Mouse (Mus musculus) ES-E14 (cell line): ENCODE data around the gene Fpgt. TPM values are rescaled to one million over a fixed set of nuclear protein-coding genes. Genes with fewer than 3 reads are reported as not detected.

Experiments
- DNase-seq: peaks from one replicate; pipeline ENCODE4 v3.0.0-alpha.2; 2013; ENCODE audit warnings: low read depth, low spot score
- H3K27ac ChIP-seq: 2 replicates; pipeline ENCODE4 v1.5.1; 2012; ENCODE audit warnings: low read depth, mild to moderate bottlenecking, low read length, moderate library complexity, mixed read lengths; ENCODE audit not compliant: poor library complexity, insufficient read depth, severe bottlenecking
- H3K36me3 ChIP-seq: 2 replicates; pipeline ENCODE4 v1.6.1; 2012; ENCODE audit warnings: mild to moderate bottlenecking, low read length, moderate library complexity, mixed read lengths; ENCODE audit not compliant: control insufficient read depth, poor library complexity, insufficient read depth, severe bottlenecking
- H3K4me1 ChIP-seq, 2 experiments: fragments of 150-350 bp in 1 of 2; sonication (generic) in 1 of 2; 2 replicates each; pipeline ENCODE4 v1.6.1; 2012; ENCODE audit warnings: low read length in 2 of 2, mild to moderate bottlenecking in 1 of 2, mixed read lengths in 1 of 2; ENCODE audit not compliant: control insufficient read depth in 2 of 2, insufficient read depth in 2 of 2, poor library complexity in 1 of 2
- H3K4me3 ChIP-seq, 2 experiments: fragments of 150-350 bp in 1 of 2; sonication (generic) in 1 of 2; 2 replicates each; pipeline ENCODE4 v1.5.1; 2012; ENCODE audit warnings: low read length in 2 of 2, low read depth in 1 of 2, mild to moderate bottlenecking in 1 of 2, mixed read lengths in 1 of 2; ENCODE audit not compliant: insufficient read depth in 1 of 2, poor library complexity in 1 of 2, severe bottlenecking in 1 of 2
- H3K9ac ChIP-seq: 2 replicates; pipeline ENCODE4 v1.6.1; 2012; ENCODE audit warnings: low read depth, mild to moderate bottlenecking, low read length, mixed read lengths; ENCODE audit not compliant: poor library complexity, insufficient read depth, severe bottlenecking
- H3K9me3 ChIP-seq: fragments of 150-350 bp; sonication (generic); 2 replicates; pipeline ENCODE4 v1.6.1; 2012; ENCODE audit warnings: low read depth, mild to moderate bottlenecking, low read length; ENCODE audit not compliant: control insufficient read depth, insufficient read depth
- CHD2 ChIP-seq: IDR thresholded peaks from 2 replicates; pipeline ENCODE4 v1.6.1; 2014; ENCODE audit warnings: mild to moderate bottlenecking, low read depth, low read length, inconsistent platforms
- HCFC1 ChIP-seq: IDR thresholded peaks from 2 replicates; pipeline ENCODE4 v1.6.1; 2012; ENCODE audit warnings: low read length, inconsistent platforms, borderline replicate concordance; ENCODE audit not compliant: insufficient read depth
- MAFK ChIP-seq: IDR thresholded peaks from 2 replicates; pipeline ENCODE4 v1.6.1; 2014; ENCODE audit warnings: mild to moderate bottlenecking, low read depth, low read length, inconsistent platforms; ENCODE audit not compliant: insufficient read depth
- ZC3H11A ChIP-seq: IDR thresholded peaks from 2 replicates; pipeline ENCODE4 v1.6.1; 2012; ENCODE audit warnings: low read depth, mild to moderate bottlenecking, inconsistent platforms, low read length, borderline replicate concordance
- ZNF384 ChIP-seq: IDR thresholded peaks from 2 replicates; pipeline ENCODE4 v1.6.1; 2012; ENCODE audit warnings: low read depth, low read length, inconsistent platforms
- in situ Hi-C, 2 experiments: fragments of 600-800 bp; cut with MboI; formaldehyde crosslinking; loops; one replicate each; pipeline ENCODE4 v1.15.1; 2025; ENCODE audit warnings: low sequenced_read_pairs in 2 of 2, inconsistent platforms in 1 of 2; ENCODE audit not compliant: unreplicated experiment in 2 of 2
- total RNA-seq: library from RNA; depleted of rRNA; stranded (reverse); fragments of 300-350 nt; gene quantifications from 2 replicates; pipeline ENCODE4 v1.2.3, GENCODE M21; 2012

Fpgt gene
- total RNA-seq, 1 experiment = 13.6 TPM

DNA sequence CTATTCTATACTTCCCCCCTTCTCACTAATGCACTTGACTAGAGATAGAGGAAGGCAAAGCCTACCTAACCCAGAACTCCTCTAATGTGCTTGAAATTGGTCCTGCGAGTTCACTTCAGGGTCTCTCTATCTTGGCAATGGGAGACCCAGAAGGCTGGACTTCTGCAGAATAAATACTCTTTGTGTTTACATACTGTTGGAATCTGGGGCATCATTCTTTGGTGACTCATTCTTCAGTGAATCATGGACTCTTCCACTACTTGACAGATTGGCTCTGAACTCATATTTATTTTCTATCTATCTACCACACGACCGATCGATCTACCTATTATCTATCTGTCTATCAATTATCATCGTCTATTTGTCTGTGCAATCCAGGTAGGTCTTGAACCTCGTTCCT, 1.1 kb downstream of the Fpgt start:
- H3K4me1 ChIP-seq = no peaks in the 10 kb centered on the region
- no peak for DNase-seq
- in situ Hi-C loops = no loop called here
- peak overlapping the region in 1 of 2 experiments; percentile 80; a peak in 2 of 4 replicates for H3K4me3 ChIP-seq
- H3K9me3 ChIP-seq = no peaks in the 10 kb centered on the region
- peaks cover 2% of the 10 kb centered on the region; the same call in 1 of the 2 replicates for H3K36me3 ChIP-seq
- TF ChIP-seq CHD2 = no peak
- no peak for TF ChIP-seq ZC3H11A
- no peak for TF ChIP-seq HCFC1
- no peak for TF ChIP-seq ZNF384
- TF ChIP-seq MAFK = no peak
- H3K27ac ChIP-seq = no peak overlapping the region
- H3K9ac ChIP-seq = no peak overlapping the region

DNA sequence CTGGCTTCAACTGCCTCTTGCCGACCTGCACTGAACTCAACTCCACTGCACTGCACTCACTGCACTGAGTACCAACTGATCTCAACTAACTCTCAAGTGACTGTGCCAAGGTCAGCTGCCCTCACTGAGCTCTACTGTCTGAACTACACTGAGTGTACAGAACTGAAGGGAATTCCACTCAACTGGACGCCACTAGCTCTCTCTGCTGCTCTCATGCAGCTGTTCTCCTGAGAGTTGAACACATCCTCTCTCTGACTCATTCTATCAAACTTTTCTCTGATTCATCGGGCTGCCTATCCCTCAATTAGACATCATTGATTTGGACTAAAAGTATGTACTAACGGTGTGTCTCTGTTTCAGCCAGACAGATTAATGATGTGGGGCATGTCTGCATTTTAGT, 15.3 kb downstream of the Fpgt start:
- Histone ChIP-seq H3K9ac (no peak overlapping the region), H3K36me3 (no peaks in the 10 kb centered on the region), H3K9me3 (no peaks in the 10 kb centered on the region), H3K4me3 (no peak overlapping the region), H3K4me1 (no peaks in the 10 kb centered on the region), H3K27ac (no peak overlapping the region)
- in situ Hi-C loops = no loop called here
- TF ChIP-seq CHD2 (no peak), HCFC1 (no peak), ZNF384 (no peak), MAFK (no peak), ZC3H11A (no peak)
- no peak for DNase-seq

DNA sequence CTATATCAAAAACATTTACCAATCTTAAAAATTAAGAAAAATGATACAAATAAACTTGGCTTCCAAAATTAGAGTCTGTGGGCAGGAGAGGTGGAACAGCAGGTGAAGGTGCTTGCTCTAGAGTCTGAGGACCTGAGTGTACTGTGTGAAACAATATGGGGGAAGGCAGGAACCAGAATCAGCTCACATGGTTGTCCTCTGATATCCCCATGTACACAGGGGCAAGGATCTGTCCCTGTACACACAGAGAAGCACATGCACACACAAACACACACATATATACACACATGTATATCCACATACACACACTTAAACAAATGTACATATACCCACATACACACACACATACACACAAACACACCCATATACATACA, 33.8 kb downstream of the Fpgt start:
- no peak for TF ChIP-seq ZC3H11A
- TF ChIP-seq HCFC1 = no peak
- TF ChIP-seq ZNF384 = no peak
- TF ChIP-seq MAFK = no peak
- TF ChIP-seq CHD2 = no peak
- H3K9me3 ChIP-seq = no peaks in the 10 kb centered on the region
- in situ Hi-C loops = no loop called here
- no peaks in the 10 kb centered on the region for H3K4me1 ChIP-seq
- no peak overlapping the region for H3K4me3 ChIP-seq
- no peak overlapping the region for H3K27ac ChIP-seq
- no peaks in the 10 kb centered on the region for H3K36me3 ChIP-seq
- DNase-seq = no peak
- H3K9ac ChIP-seq = no peak overlapping the region

DNA sequence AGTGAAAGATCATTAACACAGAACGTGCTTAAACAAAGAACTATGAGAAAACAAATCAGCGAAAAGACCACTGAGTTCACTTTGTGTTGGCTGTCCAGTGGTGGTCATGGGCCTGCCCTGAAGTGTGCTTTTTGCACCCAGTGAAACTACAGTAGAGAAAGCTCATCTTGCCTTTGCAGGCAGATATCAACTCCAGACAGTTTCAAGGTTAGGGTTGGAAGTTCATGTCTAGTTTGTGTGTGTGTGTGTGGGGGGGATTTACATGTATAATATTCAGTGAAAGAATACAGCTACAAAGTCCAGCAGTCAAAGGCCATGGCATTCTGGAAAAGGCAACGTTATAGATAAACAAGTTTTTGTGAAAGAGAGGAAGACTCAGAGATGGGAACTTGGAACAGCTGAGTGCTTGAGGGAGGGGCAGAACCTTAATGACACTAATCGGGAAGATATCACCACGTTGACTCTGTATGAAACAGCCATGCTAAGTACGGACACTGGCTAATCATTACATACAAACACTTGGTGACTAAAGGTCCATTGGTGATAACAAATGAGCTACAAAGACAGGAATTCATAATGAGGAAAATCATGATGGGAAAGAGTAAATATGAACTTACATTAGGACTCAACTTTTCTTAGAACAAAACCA, 34.3 kb downstream of the Fpgt start:
- Histone ChIP-seq H3K4me1 (no peaks in the 10 kb centered on the region), H3K9ac (no peak overlapping the region), H3K27ac (no peak overlapping the region), H3K4me3 (no peak overlapping the region), H3K36me3 (no peaks in the 10 kb centered on the region), H3K9me3 (no peaks in the 10 kb centered on the region)
- in situ Hi-C loops = no loop called here
- no peak for DNase-seq
- TF ChIP-seq CHD2 (no peak), ZC3H11A (no peak), MAFK (no peak), HCFC1 (no peak), ZNF384 (no peak)
